Mouse (Mus musculus) neural tube, embryonic 12.5 days (tissue): ENCODE measurements around the gene Ly6c1. TPM values are rescaled to one million over a fixed set of nuclear protein-coding genes. Genes with fewer than 3 reads are reported as not detected.
"Not testable (repeated sequence)": the region's sequence is repeated elsewhere in the genome, so short reads cannot be mapped to it uniquely, and the experiment has no call there.

Experiments used
- ATAC-seq: fragments of 200-750 bp; cut with Nextera tagmentation; 2 replicates; pipeline ENCODE4 v1.8.0; 2017; ENCODE audit warnings: low read depth, mild to moderate bottlenecking, moderate TSS enrichment, moderate library complexity; ENCODE audit not compliant: low FRiP score
- H3K27ac ChIP-seq: fragments of 300-500 bp; sonication (generic); 2 replicates; pipeline ENCODE4 v1.5.1; 2016
- H3K27me3 ChIP-seq: fragments of 300-500 bp; sonication (generic); replicated peaks from 2 replicates; pipeline ENCODE4 v1.6.1; 2016; ENCODE audit warnings: mild to moderate bottlenecking
- H3K36me3 ChIP-seq: fragments of 300-500 bp; sonication (generic); 2 replicates; pipeline ENCODE4 v1.6.1; 2016; ENCODE audit warnings: mild to moderate bottlenecking
- H3K4me1 ChIP-seq: fragments of 300-500 bp; sonication (generic); 2 replicates; pipeline ENCODE4 v1.6.1; 2016
- H3K4me2 ChIP-seq: fragments of 300-500 bp; sonication (generic); replicated peaks from 2 replicates; pipeline ENCODE4 v1.6.1; 2016; ENCODE audit warnings: mild to moderate bottlenecking
- H3K4me3 ChIP-seq: fragments of 300-500 bp; sonication (generic); 2 replicates; pipeline ENCODE4 v1.5.1; 2016
- H3K9ac ChIP-seq: fragments of 300-500 bp; sonication (generic); 2 replicates; pipeline ENCODE4 v1.6.1; 2016; ENCODE audit warnings: mild to moderate bottlenecking
- H3K9me3 ChIP-seq: fragments of 300-500 bp; sonication (generic); 2 replicates; pipeline ENCODE4 v1.6.1; 2016; ENCODE audit warnings: mild to moderate bottlenecking
- WGBS: fragments of 180-500 bp; shearing (Covaris S2); methylation state at CpG from one replicate; pipeline ENCODE4 v1.1.7; 2016; 5-methylcytosine and 5-hydroxymethylcytosine counted together
- polyA plus RNA-seq: library from polyadenylated mRNA; unstranded; fragments of >200 nt; fragmentation: Nextera tagmentation; extraction: Ambion mirVana; gene quantifications from 2 replicates; pipeline ENCODE4 v1.2.1, GENCODE M21; 2016

The Ly6c1 gene
- 0.79 and 1.8 TPM in 2 replicates for polyA plus RNA-seq

GRCm38 (mm10) chr15:75048642-75049261, at the start of gene Ly6c1:
Ly6c1 (minus strand) TSS chr15:75048830.
- H3K27ac ChIP-seq, H3K4me2 ChIP-seq, H3K4me1 ChIP-seq, H3K36me3 ChIP-seq, ATAC-seq, H3K9me3 ChIP-seq, H3K27me3 ChIP-seq, H3K4me3 ChIP-seq, H3K9ac ChIP-seq: not testable (repeated sequence)
- WGBS = 69% methylated on average over 1 of the region's 1 CpGs

- not testable (repeated sequence) for H3K4me1 ChIP-seq, H3K4me2 ChIP-seq, H3K9me3 ChIP-seq, H3K4me3 ChIP-seq, H3K36me3 ChIP-seq, H3K27ac ChIP-seq, H3K9ac ChIP-seq, ATAC-seq, H3K27me3 ChIP-seq
- 11% methylated on average over 2 of the region's 2 CpGs for WGBS
Observed at GRCm38 (mm10) chr15:75088041-75088440, 39.4 kb upstream of the Ly6c1 start.

GRCm38 (mm10) chr15:75069965-75070364, 21.3 kb upstream of the Ly6c1 start:
- no peak overlapping the region for H3K4me3 ChIP-seq
- ATAC-seq = no peak
- H3K4me1 ChIP-seq = no peaks in the 10 kb centered on the region
- no peaks in the 10 kb centered on the region for H3K27me3 ChIP-seq
- 87% methylated on average over 4 of the region's 4 CpGs for WGBS
- no peak overlapping the region for H3K27ac ChIP-seq
- no peak overlapping the region for H3K4me2 ChIP-seq
- H3K9me3 ChIP-seq = no peaks in the 10 kb centered on the region
- no peak overlapping the region for H3K9ac ChIP-seq
- H3K36me3 ChIP-seq = no peaks in the 10 kb centered on the region

GRCm38 (mm10) chr15:75062030-75062574, 13.5 kb upstream of the Ly6c1 start:
- H3K36me3 ChIP-seq, H3K4me1 ChIP-seq, H3K4me2 ChIP-seq, ATAC-seq, H3K4me3 ChIP-seq, H3K9ac ChIP-seq, H3K27ac ChIP-seq, H3K27me3 ChIP-seq, H3K9me3 ChIP-seq: not testable (repeated sequence)
- WGBS = 35% methylated on average over 6 of the region's 6 CpGs

GRCm38 (mm10) chr15:75060505-75060904, 11.9 kb upstream of the Ly6c1 start:
- H3K9ac ChIP-seq = no peak overlapping the region
- H3K9me3 ChIP-seq = no peaks in the 10 kb centered on the region
- no peak overlapping the region for H3K27ac ChIP-seq
- no peaks in the 10 kb centered on the region for H3K36me3 ChIP-seq
- H3K4me2 ChIP-seq = no peak overlapping the region
- ATAC-seq = no peak
- no peaks in the 10 kb centered on the region for H3K27me3 ChIP-seq
- H3K4me1 ChIP-seq = no peaks in the 10 kb centered on the region
- H3K4me3 ChIP-seq = no peak overlapping the region

GRCm38 (mm10) chr15:75055985-75056384, 7.4 kb upstream of the Ly6c1 start:
- no peaks in the 10 kb centered on the region for H3K4me1 ChIP-seq
- H3K4me2 ChIP-seq = no peak overlapping the region
- no peaks in the 10 kb centered on the region for H3K36me3 ChIP-seq
- H3K27ac ChIP-seq = no peak overlapping the region
- no peaks in the 10 kb centered on the region for H3K27me3 ChIP-seq
- 85% methylated on average over 2 of the region's 2 CpGs for WGBS
- H3K9ac ChIP-seq = no peak overlapping the region
- no peaks in the 10 kb centered on the region for H3K9me3 ChIP-seq
- no peak overlapping the region for H3K4me3 ChIP-seq
- no peak for ATAC-seq

- H3K27me3 ChIP-seq, ATAC-seq, H3K4me1 ChIP-seq, H3K27ac ChIP-seq, H3K36me3 ChIP-seq, H3K4me3 ChIP-seq, H3K4me2 ChIP-seq, H3K9me3 ChIP-seq, H3K9ac ChIP-seq: not testable (repeated sequence)
- 57% methylated on average over 3 of the region's 3 CpGs for WGBS
Observed at GRCm38 (mm10) chr15:75055425-75055824, 6.8 kb upstream of the Ly6c1 start.

- not testable (repeated sequence) for H3K4me1 ChIP-seq, H3K9me3 ChIP-seq, H3K27ac ChIP-seq, H3K4me3 ChIP-seq, H3K27me3 ChIP-seq, H3K9ac ChIP-seq, H3K4me2 ChIP-seq, ATAC-seq, H3K36me3 ChIP-seq
- 99% methylated on average over 2 of the region's 2 CpGs for WGBS
Observed at GRCm38 (mm10) chr15:75052414-75052813, 3.8 kb upstream of the Ly6c1 start.

GRCm38 (mm10) chr15:75051141-75051540, 2.5 kb upstream of the Ly6c1 start:
- H3K4me1 ChIP-seq, H3K9me3 ChIP-seq, ATAC-seq, H3K36me3 ChIP-seq, H3K4me2 ChIP-seq, H3K9ac ChIP-seq, H3K27ac ChIP-seq, H3K4me3 ChIP-seq, H3K27me3 ChIP-seq: not testable (repeated sequence)
- 67% methylated on average over 3 of the region's 3 CpGs for WGBS

- H3K4me3 ChIP-seq, H3K27ac ChIP-seq, H3K9me3 ChIP-seq, ATAC-seq, H3K9ac ChIP-seq, H3K4me2 ChIP-seq, H3K27me3 ChIP-seq, H3K4me1 ChIP-seq, H3K36me3 ChIP-seq: not testable (repeated sequence)
- 96% methylated on average over 1 of the region's 1 CpGs for WGBS
Observed at GRCm38 (mm10) chr15:75050593-75050992, 2.0 kb upstream of the Ly6c1 start.

GRCm38 (mm10) chr15:75049811-75050210, 1.2 kb upstream of the Ly6c1 start:
- not testable (repeated sequence) for H3K27ac ChIP-seq, H3K4me1 ChIP-seq, H3K9ac ChIP-seq, H3K9me3 ChIP-seq, H3K4me2 ChIP-seq, H3K4me3 ChIP-seq, H3K36me3 ChIP-seq, ATAC-seq, H3K27me3 ChIP-seq
- WGBS = 89% methylated on average over 2 of the region's 2 CpGs

- H3K9me3 ChIP-seq, H3K27ac ChIP-seq, H3K4me3 ChIP-seq, H3K4me1 ChIP-seq, H3K36me3 ChIP-seq, H3K4me2 ChIP-seq, ATAC-seq, H3K9ac ChIP-seq, H3K27me3 ChIP-seq: not testable (repeated sequence)
- WGBS = 84% methylated on average over 1 of the region's 1 CpGs
Observed at GRCm38 (mm10) chr15:75047970-75048320, 685 bp downstream of the Ly6c1 start.

- H3K36me3 ChIP-seq, H3K27ac ChIP-seq, H3K27me3 ChIP-seq, H3K9ac ChIP-seq, H3K4me1 ChIP-seq, H3K4me3 ChIP-seq, H3K9me3 ChIP-seq, H3K4me2 ChIP-seq, ATAC-seq: not testable (repeated sequence)
- 85% methylated on average over 7 of the region's 7 CpGs for WGBS
Observed at GRCm38 (mm10) chr15:75047313-75047969, 1.2 kb downstream of the Ly6c1 start.
